Mouse (Mus musculus) CH12.LX (cell line): Measurements from ENCODE around the gene Myocd.

ENCODE experiments used
- BHLHE40 ChIP-seq: IDR thresholded peaks from 2 replicates; pipeline ENCODE4 v1.6.1; 2011; ENCODE audit warnings: mild to moderate bottlenecking, low read depth, low read length, improper control_type of control experiment
- CTCF ChIP-seq, 2 experiments: IDR thresholded peaks in 1 of 2; conservative IDR thresholded peaks in 1 of 2; 2 replicates each; pipeline ENCODE4 v1.5.1; 2011 to 2012; ENCODE audit warnings: low read depth in 2 of 2, low read length in 2 of 2, improper control_type of control experiment in 1 of 2, inconsistent platforms in 1 of 2, mild to moderate bottlenecking in 1 of 2, moderate library complexity in 1 of 2
- E2F4 ChIP-seq: IDR thresholded peaks from 2 replicates; pipeline ENCODE4 v1.6.1; 2011; ENCODE audit warnings: low read depth, low read length, improper control_type of control experiment; ENCODE audit not compliant: insufficient replicate concordance
- MYC ChIP-seq: IDR thresholded peaks from 2 replicates; pipeline ENCODE4 v1.6.1; 2011; ENCODE audit warnings: low read depth, mild to moderate bottlenecking, improper control_type of control experiment, low read length
- NELFE ChIP-seq: IDR thresholded peaks from 2 replicates; pipeline ENCODE4 v1.6.1; 2011; ENCODE audit warnings: low read depth, low read length, improper control_type of control experiment
- PAX5 ChIP-seq: IDR thresholded peaks from 2 replicates; pipeline ENCODE4 v1.6.1; 2012; ENCODE audit warnings: low read length, inconsistent platforms, mixed read lengths
- POLR2AphosphoS2 ChIP-seq: IDR thresholded peaks from 2 replicates; pipeline ENCODE4 v1.6.1; 2011; ENCODE audit warnings: low read depth, low read length, improper control_type of control experiment
- TCF12 ChIP-seq: IDR thresholded peaks from 2 replicates; pipeline ENCODE4 v1.6.1; 2014; ENCODE audit warnings: low read depth, mild to moderate bottlenecking, inconsistent platforms, low read length, improper control_type of control experiment
- ZC3H11A ChIP-seq: IDR thresholded peaks from 2 replicates; pipeline ENCODE4 v1.6.1; 2012; ENCODE audit warnings: low read depth, mild to moderate bottlenecking, inconsistent platforms, low read length, improper control_type of control experiment
- ZNF384 ChIP-seq: IDR thresholded peaks from 2 replicates; pipeline ENCODE4 v1.6.1; 2012; ENCODE audit warnings: low read depth, low read length, improper control_type of control experiment, inconsistent platforms

GRCm38 (mm10) chr11:65213806-65214205, 56.0 kb downstream of the Myocd start:
- TF ChIP-seq ZC3H11A (no peak), POLR2AphosphoS2 (no peak), TCF12 (peak; percentile 71; the same call in 1 of the 2 replicates), BHLHE40 (peak; percentile 37; the same call in 1 of the 2 replicates), NELFE (no peak), CTCF (conservative IDR thresholded peaks at IDR 0.05 in 1 of 2, IDR thresholded peaks at IDR 0.05 in 1 of 2; ENCODE audit: low read depth in 2 of 2, low read length in 2 of 2) (no peak), E2F4 (no peak), MYC (no peak), PAX5 (no peak), ZNF384 (no peak)
